8 mouse cellular contexts compared by ENCODE assay signal in the genomic region with DNA sequence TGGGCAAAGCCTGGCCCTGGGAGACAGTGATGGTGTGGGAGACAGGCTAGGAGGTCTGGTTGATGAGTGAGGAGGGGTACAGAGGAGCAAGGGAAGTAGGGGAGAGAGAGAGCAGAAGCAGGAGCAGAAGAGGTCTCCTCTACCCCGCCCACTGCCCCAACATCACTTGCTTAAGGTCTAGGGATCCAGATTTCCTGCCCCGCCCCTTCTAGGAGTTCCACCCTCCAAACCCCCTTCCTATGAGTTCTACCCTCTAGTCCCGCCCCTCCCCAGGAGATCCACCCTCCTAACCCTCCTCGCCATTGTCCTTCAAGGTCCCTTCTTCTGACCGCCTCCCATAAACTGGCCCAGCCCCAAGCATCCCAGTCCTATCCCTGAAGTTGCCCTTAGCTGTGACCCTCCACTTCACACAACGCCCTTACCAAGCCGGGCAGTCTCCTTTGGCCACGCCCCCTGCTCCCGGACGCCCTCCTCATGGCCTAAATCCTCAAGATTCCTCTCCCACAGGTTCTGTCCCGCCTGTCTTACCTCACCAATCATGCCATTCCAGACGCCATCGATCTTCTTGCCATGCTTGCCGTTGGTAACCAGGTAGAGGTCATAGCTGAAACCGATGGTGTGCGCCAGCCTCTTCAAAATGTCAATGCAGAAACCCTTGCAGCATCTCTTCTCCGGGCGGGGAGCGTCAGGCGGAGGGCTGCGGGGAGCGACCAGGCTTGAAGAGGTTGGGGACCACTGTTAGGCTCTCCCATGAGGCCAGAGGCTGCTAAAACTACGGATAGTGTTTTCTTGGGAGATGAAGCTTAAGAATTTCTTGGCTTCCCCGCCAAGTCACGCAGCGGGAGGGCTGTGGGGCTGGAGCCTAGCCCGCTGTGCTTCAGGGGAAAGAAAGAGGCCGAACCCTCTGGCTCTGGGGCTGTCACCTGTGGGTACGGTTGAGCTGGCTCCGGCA. TPM values are rescaled to one million over a fixed set of nuclear protein-coding genes. Genes with fewer than 3 reads are reported as not detected.
A peak's percentile ranks its signal among the peaks of the same experiment; 100 is the strongest.
DNase-seq lines count a peak whose midpoint lies in the region; ATAC-seq and TF ChIP-seq lines count a peak whose summit lies in the region.

No protein-coding gene starts in this region.

- H3K36me3 ChIP-seq in E14TG2a.4 (ENCODE audit: insufficient read depth, low read length): no peaks in the 10 kb centered on the region
- no peaks in the 10 kb centered on the region for H3K36me3 ChIP-seq in forebrain, embryonic 12.5 days (replicated peaks)
- H3K36me3 ChIP-seq in limb, embryonic 10.5 days: no peaks in the 10 kb centered on the region
- H3K36me3 ChIP-seq in midbrain, embryonic 16.5 days (ENCODE audit: control insufficient read depth, insufficient read depth, low read length): no peaks in the 10 kb centered on the region

- H3K9ac ChIP-seq in forebrain, embryonic 12.5 days: peak overlapping the region; percentile 40; the same call in 1 of the 2 replicates
- peak overlapping the region; percentile 51 for H3K9ac ChIP-seq in midbrain, embryonic 16.5 days (ENCODE audit: low read depth, low read length)

- H3K27me3 ChIP-seq in E14TG2a.4 (ENCODE audit: insufficient read depth, low read length): peaks cover 46% of the 10 kb centered on the region
- peaks cover 58% of the 10 kb centered on the region for H3K27me3 ChIP-seq in forebrain, embryonic 12.5 days
- H3K27me3 ChIP-seq in limb, embryonic 10.5 days (ENCODE audit: low read depth, poor library complexity, severe bottlenecking): peaks cover 75% of the 10 kb centered on the region
- H3K27me3 ChIP-seq in midbrain, embryonic 16.5 days (ENCODE audit: control insufficient read depth, insufficient read depth, low read depth, low read length): peaks cover 5% of the 10 kb centered on the region

- no peaks in the 10 kb centered on the region for H3K9me3 ChIP-seq in E14TG2a.4 (ENCODE audit: low read length)
- no peaks in the 10 kb centered on the region for H3K9me3 ChIP-seq in forebrain, embryonic 12.5 days
- no peaks in the 10 kb centered on the region for H3K9me3 ChIP-seq in limb, embryonic 10.5 days (replicated peaks)
- no peaks in the 10 kb centered on the region for H3K9me3 ChIP-seq in midbrain, embryonic 16.5 days (replicated peaks; ENCODE audit: control insufficient read depth, low read length, poor library complexity, severe bottlenecking)

- TF ChIP-seq CTCF in E14TG2a.4 (conservative IDR thresholded peaks at IDR 0.05; ENCODE audit: low read length): no peak

- 4% methylated on average over 29 of the region's 30 CpGs for WGBS in forebrain, embryonic 12.5 days
- WGBS in limb, embryonic 10.5 days: 2% methylated on average over 30 of the region's 30 CpGs
- WGBS in midbrain, embryonic 16.5 days: 4% methylated on average over 30 of the region's 30 CpGs

- peak; percentile 89 for DNase-seq in R1 (ENCODE audit: low read depth, low spot score)
- DNase-seq in limb, embryonic 10.5 days (ENCODE audit: low spot score): peak; percentile 61
- DNase-seq in frontal cortex, postnatal 25 days (ENCODE audit: low spot score in 2 of 2): no peak
- DNase-seq in spleen, adult 18-20 months: no peak
- no peak for DNase-seq in gastrocnemius, postnatal 36 days

- H3K4me3 ChIP-seq in E14TG2a.4 (replicated peaks; ENCODE audit: low read length): peak overlapping the region; percentile 74
- H3K4me3 ChIP-seq in forebrain, embryonic 12.5 days (replicated peaks): peak overlapping the region; percentile 27
- peak overlapping the region; percentile 51 for H3K4me3 ChIP-seq in limb, embryonic 10.5 days
- H3K4me3 ChIP-seq in midbrain, embryonic 16.5 days (ENCODE audit: low read depth, low read length): peak overlapping the region; percentile 29

- H3K27ac ChIP-seq in forebrain, embryonic 12.5 days: no peak overlapping the region
- H3K27ac ChIP-seq in limb, embryonic 10.5 days: peak overlapping the region; percentile 27
- no peak overlapping the region for H3K27ac ChIP-seq in midbrain, embryonic 16.5 days (ENCODE audit: low read length)

- ATAC-seq in forebrain, embryonic 12.5 days (ENCODE audit: low FRiP score): peak; percentile 9; the same call in 1 of the 2 replicates
- no peak for ATAC-seq in midbrain, embryonic 16.5 days

- intact Hi-C loops in gastrocnemius, postnatal 36 days (cut with DNase I): no loop called here

- peaks cover 32% of the 10 kb centered on the region for H3K4me1 ChIP-seq in E14TG2a.4 (replicated peaks; ENCODE audit: low read depth, low read length)
- H3K4me1 ChIP-seq in forebrain, embryonic 12.5 days: peaks cover 23% of the 10 kb centered on the region
- H3K4me1 ChIP-seq in limb, embryonic 10.5 days: peaks cover 18% of the 10 kb centered on the region
- H3K4me1 ChIP-seq in midbrain, embryonic 16.5 days (ENCODE audit: control insufficient read depth, insufficient read depth, low read length): peaks cover 6% of the 10 kb centered on the region; the same call in 1 of the 2 replicates

- H3K4me2 ChIP-seq in forebrain, embryonic 12.5 days: peak overlapping the region; percentile 56
- peak overlapping the region; percentile 46 for H3K4me2 ChIP-seq in midbrain, embryonic 16.5 days (ENCODE audit: low read length)

RNA-seq across cellular contexts. Expression of a gene that starts 15.3 kb away (rescaled TPM):
- polyA plus RNA-seq in forebrain, embryonic 12.5 days (2016; fragmentation: Nextera tagmentation; extraction: Ambion mirVana): 38.6 and 44.6 TPM in 2 replicates
- polyA plus RNA-seq in limb, embryonic 10.5 days (2016; fragmentation: Nextera tagmentation; extraction: Ambion mirVana): 36.8 and 41.2 TPM in 2 replicates
- polyA plus RNA-seq in midbrain, embryonic 16.5 days (2015; fragmentation: Nextera tagmentation; extraction: Ambion mirVana): 52.2 and 55.0 TPM in 2 replicates
- total RNA-seq in gastrocnemius, postnatal 36 days (2021): 10 to 100 TPM; 52.8 to 56.7 TPM

RNA-seq across cellular contexts. Expression of a gene that starts 21.0 kb away (rescaled TPM):
- 0.33 and 0.47 TPM in 2 replicates for polyA plus RNA-seq in forebrain, embryonic 12.5 days (2016; fragmentation: Nextera tagmentation; extraction: Ambion mirVana)
- 0.09 and 0.10 TPM in 2 replicates for polyA plus RNA-seq in limb, embryonic 10.5 days (2016; fragmentation: Nextera tagmentation; extraction: Ambion mirVana)
- 3.4 and 4.8 TPM in 2 replicates for polyA plus RNA-seq in midbrain, embryonic 16.5 days (2015; fragmentation: Nextera tagmentation; extraction: Ambion mirVana)
- total RNA-seq in gastrocnemius, postnatal 36 days (2021): under 1 TPM; 0.22 to 0.23 TPM

RNA-seq across cellular contexts. Expression of a gene that starts 26.5 kb away (rescaled TPM):
- 55.5 and 60.0 TPM in 2 replicates for polyA plus RNA-seq in forebrain, embryonic 12.5 days (2016; fragmentation: Nextera tagmentation; extraction: Ambion mirVana)
- polyA plus RNA-seq in limb, embryonic 10.5 days (2016; fragmentation: Nextera tagmentation; extraction: Ambion mirVana): 116 and 156 TPM in 2 replicates
- 38.4 and 45.8 TPM in 2 replicates for polyA plus RNA-seq in midbrain, embryonic 16.5 days (2015; fragmentation: Nextera tagmentation; extraction: Ambion mirVana)
- 10 to 100 TPM; 11.8 to 14.5 TPM for total RNA-seq in gastrocnemius, postnatal 36 days (2021)

RNA-seq across cellular contexts. Expression of a gene that starts 32.6 kb away (rescaled TPM):
- polyA plus RNA-seq in forebrain, embryonic 12.5 days (2016; fragmentation: Nextera tagmentation; extraction: Ambion mirVana): 0.73 and 0.95 TPM in 2 replicates
- polyA plus RNA-seq in limb, embryonic 10.5 days (2016; fragmentation: Nextera tagmentation; extraction: Ambion mirVana): 1.2 and 1.4 TPM in 2 replicates
- polyA plus RNA-seq in midbrain, embryonic 16.5 days (2015; fragmentation: Nextera tagmentation; extraction: Ambion mirVana): 1.2 and 1.3 TPM in 2 replicates
- total RNA-seq in gastrocnemius, postnatal 36 days (2021): under 1 TPM; 0.15 to 0.27 TPM

RNA-seq across cellular contexts. Expression of a gene that starts 39.3 kb away (rescaled TPM):
- polyA plus RNA-seq in forebrain, embryonic 12.5 days (2016; fragmentation: Nextera tagmentation; extraction: Ambion mirVana): 0.63 and 0.88 TPM in 2 replicates
- polyA plus RNA-seq in limb, embryonic 10.5 days (2016; fragmentation: Nextera tagmentation; extraction: Ambion mirVana): 1.4 and 1.5 TPM in 2 replicates
- polyA plus RNA-seq in midbrain, embryonic 16.5 days (2015; fragmentation: Nextera tagmentation; extraction: Ambion mirVana): not detected in 2 replicates
- total RNA-seq in gastrocnemius, postnatal 36 days (2021): not detected

Comparison
In these comparisons a context has a peak if more than half of its experiments do, and no peak if none do; other contexts are left out.
1. DNase-seq: peak in R1 (single experiment) and limb, embryonic 10.5 days (single experiment); none in frontal cortex, postnatal 25 days (0 of 2), spleen, adult 18-20 months (0 of 2) and gastrocnemius, postnatal 36 days (0 of 2).
2. Peak in every context shown above with its lines, with median percentiles within 50 percentile points of each other: H3K4me3 ChIP-seq.